Mouse (Mus musculus): ENCODE measurements around the gene Fam178b. TPM values are rescaled to one million over a fixed set of nuclear protein-coding genes. Genes with fewer than 3 reads are reported as not detected.

The Fam178b gene
- polyA plus RNA-seq, 1 experiment: 0.08 TPM

DNA sequence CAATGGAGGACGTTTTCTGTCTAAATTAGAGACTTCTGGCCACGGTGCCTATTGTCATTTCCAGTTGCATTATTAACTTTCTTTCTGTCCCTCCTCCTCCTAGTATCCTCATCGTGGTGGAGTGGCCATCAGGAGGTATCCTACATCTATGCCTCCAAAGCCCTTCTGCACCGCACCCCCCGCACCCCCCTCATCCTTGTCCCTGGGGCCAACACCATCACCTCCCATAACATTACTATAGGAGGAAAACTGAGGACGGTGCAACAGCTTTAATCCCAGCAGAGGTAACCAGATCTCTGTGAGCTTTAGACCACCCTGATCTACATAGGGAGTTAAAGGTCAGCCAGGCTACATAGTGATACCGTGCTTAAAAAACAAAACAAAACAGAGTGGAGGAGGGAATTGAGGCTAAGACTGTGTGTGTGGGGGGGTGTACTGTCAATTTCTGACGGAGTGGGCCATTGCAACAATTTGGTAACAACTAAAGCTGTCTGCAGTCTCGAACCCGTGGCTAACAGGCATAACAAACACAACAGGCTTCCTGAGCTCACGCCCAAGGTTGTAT is 7.8 kb upstream of the Fam178b start:
- peaks cover 31% of the 10 kb centered on the region for H3K36me3 ChIP-seq (ENCODE audit: control insufficient read depth, insufficient read depth)
- no peak overlapping the region for H3K4me3 ChIP-seq (ENCODE audit: insufficient read depth, poor library complexity, severe bottlenecking)
- peaks cover 15% of the 10 kb centered on the region for H3K79me3 ChIP-seq (ENCODE audit: low read depth)
- peaks cover 19% of the 10 kb centered on the region for H3K79me2 ChIP-seq (ENCODE audit: control insufficient read depth, insufficient read depth)
- H3K27me3 ChIP-seq (ENCODE audit: control insufficient read depth, insufficient read depth, insufficient read length): no peaks in the 10 kb centered on the region
- peak overlapping the region; percentile 1 for H3ac ChIP-seq (ENCODE audit: control insufficient read depth, insufficient read length, low read depth)
- TF ChIP-seq MYOG (IDR thresholded peaks at IDR 0.05; ENCODE audit: control insufficient read depth, extremely low read depth, insufficient read length) (no peak), MYOD1 (IDR thresholded peaks at IDR 0.05; ENCODE audit: control insufficient read depth, insufficient read length, low read depth) (no peak), MAX (IDR thresholded peaks at IDR 0.05) (no peak), CEBPB (IDR thresholded peaks at IDR 0.05; ENCODE audit: low read depth) (no peak), USF1 (IDR thresholded peaks at IDR 0.05; ENCODE audit: low read depth) (no peak)

- H3ac ChIP-seq (ENCODE audit: control insufficient read depth, insufficient read length, low read depth): no peak overlapping the region
- H3K79me3 ChIP-seq (ENCODE audit: low read depth): no peaks in the 10 kb centered on the region
- no peak overlapping the region for H3K4me3 ChIP-seq (ENCODE audit: insufficient read depth, poor library complexity, severe bottlenecking)
- TF ChIP-seq CTCF (IDR thresholded peaks at IDR 0.05; ENCODE audit: control insufficient read depth, insufficient read depth, insufficient read length) (peak; percentile 84), FOSL1 (IDR thresholded peaks at IDR 0.05; ENCODE audit: insufficient read depth, low read length, poor library complexity, severe bottlenecking) (no peak)
- H3K27me3 ChIP-seq (ENCODE audit: control insufficient read depth, insufficient read depth, insufficient read length): no peaks in the 10 kb centered on the region
- no peaks in the 10 kb centered on the region for H3K36me3 ChIP-seq (ENCODE audit: control insufficient read depth, insufficient read depth)
- no peaks in the 10 kb centered on the region for H3K79me2 ChIP-seq (ENCODE audit: control insufficient read depth, insufficient read depth)
Measured at GRCm38 (mm10) chr1:36683810-36684467, 956 bp upstream of the Fam178b start.

DNA sequence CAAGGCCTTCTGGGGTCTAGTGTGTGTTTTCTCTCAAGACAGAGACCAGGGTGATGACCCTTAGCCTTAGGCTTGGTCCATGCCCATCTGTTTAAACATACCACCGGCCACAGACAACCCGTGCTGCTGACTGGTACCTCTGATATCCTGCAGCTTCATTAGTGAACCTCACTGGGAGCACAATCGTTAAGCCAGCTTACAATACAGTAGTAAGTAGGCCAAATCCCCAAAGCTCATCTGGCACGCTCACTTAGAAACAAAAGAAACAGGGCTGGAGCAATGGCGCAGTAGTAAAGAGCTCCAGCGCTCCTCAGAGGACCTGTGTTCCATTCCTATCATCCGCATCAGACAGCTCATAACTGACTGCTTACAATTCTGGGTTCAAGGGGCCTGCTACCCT is 2.1 kb downstream of the Fam178b start:
- Histone ChIP-seq H3K79me3 (ENCODE audit: low read depth) (no peaks in the 10 kb centered on the region), H3K27me3 (ENCODE audit: control insufficient read depth, insufficient read depth, insufficient read length) (no peaks in the 10 kb centered on the region), H3K36me3 (ENCODE audit: control insufficient read depth, insufficient read depth) (no peaks in the 10 kb centered on the region), H3ac (ENCODE audit: control insufficient read depth, insufficient read length, low read depth) (no peak overlapping the region), H3K79me2 (ENCODE audit: control insufficient read depth, insufficient read depth) (no peaks in the 10 kb centered on the region), H3K4me3 (ENCODE audit: insufficient read depth, poor library complexity, severe bottlenecking) (no peak overlapping the region)
- TF ChIP-seq MYOD1 (IDR thresholded peaks at IDR 0.05; ENCODE audit: control insufficient read depth, insufficient read length, low read depth) (no peak), CTCF (IDR thresholded peaks at IDR 0.05; ENCODE audit: control insufficient read depth, insufficient read depth, insufficient read length) (no peak), MAX (IDR thresholded peaks at IDR 0.05) (no peak), CEBPB (IDR thresholded peaks at IDR 0.05; ENCODE audit: low read depth) (no peak), MYOG (IDR thresholded peaks at IDR 0.05; ENCODE audit: control insufficient read depth, extremely low read depth, insufficient read length) (no peak), USF1 (IDR thresholded peaks at IDR 0.05; ENCODE audit: low read depth) (no peak), FOSL1 (IDR thresholded peaks at IDR 0.05; ENCODE audit: insufficient read depth, low read length, poor library complexity, severe bottlenecking) (no peak)

DNA sequence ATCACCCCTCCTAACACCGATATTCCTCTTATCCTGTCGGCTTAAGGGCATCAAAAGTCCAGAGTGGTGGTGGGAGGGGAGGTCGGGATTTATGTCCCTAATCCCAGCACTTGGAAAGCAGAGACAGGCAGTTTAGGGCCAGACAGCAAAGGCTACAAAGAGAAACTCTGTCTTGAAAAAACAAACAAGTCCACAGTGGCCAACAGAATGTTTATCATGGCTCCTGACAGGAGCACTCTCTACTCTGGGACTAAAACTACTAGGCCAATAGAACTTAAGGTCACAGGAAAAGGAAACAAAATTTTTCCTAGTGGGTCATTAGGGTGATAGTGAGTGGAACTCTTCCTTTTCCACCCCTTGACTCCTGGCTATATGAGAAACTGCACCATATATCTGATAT is 8.0 kb downstream of the Fam178b start:
- Histone ChIP-seq H3K79me2 (ENCODE audit: control insufficient read depth, insufficient read depth) (no peaks in the 10 kb centered on the region), H3K79me3 (ENCODE audit: low read depth) (no peaks in the 10 kb centered on the region), H3K27me3 (ENCODE audit: control insufficient read depth, insufficient read depth, insufficient read length) (no peaks in the 10 kb centered on the region), H3K4me3 (ENCODE audit: insufficient read depth, poor library complexity, severe bottlenecking) (no peak overlapping the region), H3K36me3 (ENCODE audit: control insufficient read depth, insufficient read depth) (no peaks in the 10 kb centered on the region), H3ac (ENCODE audit: control insufficient read depth, insufficient read length, low read depth) (no peak overlapping the region)
- TF ChIP-seq MAX (IDR thresholded peaks at IDR 0.05): no peak
- no peak for TF ChIP-seq CEBPB (IDR thresholded peaks at IDR 0.05; ENCODE audit: low read depth)

- no peaks in the 10 kb centered on the region for H3K79me3 ChIP-seq (ENCODE audit: low read depth)
- H3K36me3 ChIP-seq (ENCODE audit: control insufficient read depth, insufficient read depth): no peaks in the 10 kb centered on the region
- no peaks in the 10 kb centered on the region for H3K79me2 ChIP-seq (ENCODE audit: control insufficient read depth, insufficient read depth)
- TF ChIP-seq MYOG (IDR thresholded peaks at IDR 0.05; ENCODE audit: control insufficient read depth, extremely low read depth, insufficient read length) (no peak), FOSL1 (IDR thresholded peaks at IDR 0.05; ENCODE audit: insufficient read depth, low read length, poor library complexity, severe bottlenecking) (no peak), CTCF (IDR thresholded peaks at IDR 0.05; ENCODE audit: control insufficient read depth, insufficient read depth, insufficient read length) (no peak), CEBPB (IDR thresholded peaks at IDR 0.05; ENCODE audit: low read depth) (no peak), MYOD1 (IDR thresholded peaks at IDR 0.05; ENCODE audit: control insufficient read depth, insufficient read length, low read depth) (no peak), USF1 (IDR thresholded peaks at IDR 0.05; ENCODE audit: low read depth) (no peak), MAX (IDR thresholded peaks at IDR 0.05) (no peak)
- H3ac ChIP-seq (ENCODE audit: control insufficient read depth, insufficient read length, low read depth): no peak overlapping the region
- no peak overlapping the region for H3K4me3 ChIP-seq (ENCODE audit: insufficient read depth, poor library complexity, severe bottlenecking)
- H3K27me3 ChIP-seq (ENCODE audit: control insufficient read depth, insufficient read depth, insufficient read length): no peaks in the 10 kb centered on the region
Measured at GRCm38 (mm10) chr1:36672648-36673350, 10.2 kb downstream of the Fam178b start.

GRCm38 (mm10) chr1:36671260-36671659 is 11.7 kb downstream of the Fam178b start:
- no peak for TF ChIP-seq USF1 (IDR thresholded peaks at IDR 0.05; ENCODE audit: low read depth)
- no peak for TF ChIP-seq MAX (IDR thresholded peaks at IDR 0.05)
- no peak for TF ChIP-seq MYOD1 (IDR thresholded peaks at IDR 0.05; ENCODE audit: control insufficient read depth, insufficient read length, low read depth)
- no peak for TF ChIP-seq CTCF (IDR thresholded peaks at IDR 0.05; ENCODE audit: control insufficient read depth, insufficient read depth, insufficient read length)
- TF ChIP-seq MYOG (IDR thresholded peaks at IDR 0.05; ENCODE audit: control insufficient read depth, extremely low read depth, insufficient read length): no peak
- TF ChIP-seq FOSL1 (IDR thresholded peaks at IDR 0.05; ENCODE audit: insufficient read depth, low read length, poor library complexity, severe bottlenecking): no peak
- no peak for TF ChIP-seq CEBPB (IDR thresholded peaks at IDR 0.05; ENCODE audit: low read depth)
- no peaks in the 10 kb centered on the region for H3K27me3 ChIP-seq (ENCODE audit: control insufficient read depth, insufficient read depth, insufficient read length)

More at GRCm38 (mm10) chr1:36671260-36671659, 11.7 kb downstream of the Fam178b start:
- H3K79me2 ChIP-seq (ENCODE audit: control insufficient read depth, insufficient read depth): no peaks in the 10 kb centered on the region
- no peaks in the 10 kb centered on the region for H3K36me3 ChIP-seq (ENCODE audit: control insufficient read depth, insufficient read depth)
- no peak overlapping the region for H3ac ChIP-seq (ENCODE audit: control insufficient read depth, insufficient read length, low read depth)
- H3K79me3 ChIP-seq (ENCODE audit: low read depth): no peaks in the 10 kb centered on the region
- no peak overlapping the region for H3K4me3 ChIP-seq (ENCODE audit: insufficient read depth, poor library complexity, severe bottlenecking)

All from C2C12 (cell line).